Mouse (Mus musculus) splenic B cell, adult 2 months (primary cell): Measurements from ENCODE around the gene Daw1.

Experiments used
- DNase-seq: peaks from one replicate; pipeline ENCODE4 v3.0.0-alpha.2; 2011; ENCODE audit warnings: low read depth, low spot score
- H3K27me3 ChIP-seq: 2 replicates; pipeline ENCODE4 v1.6.1; 2012; ENCODE audit warnings: mild to moderate bottlenecking, low read length, moderate library complexity, mixed read lengths; ENCODE audit not compliant: control insufficient read depth, poor library complexity, insufficient read depth, severe bottlenecking
- H3K36me3 ChIP-seq: 2 replicates; pipeline ENCODE4 v1.6.1; 2012; ENCODE audit warnings: mild to moderate bottlenecking, low read length, moderate library complexity, mixed read lengths; ENCODE audit not compliant: control insufficient read depth, poor library complexity, insufficient read depth, severe bottlenecking

Gene Daw1

GRCm38 (mm10) chr1:83159603-83160002, at the start of gene Daw1:
TSS of gene Daw1 (plus strand) at chr1:83159752.
- Histone ChIP-seq H3K36me3 (no peaks in the 10 kb centered on the region), H3K27me3 (no peaks in the 10 kb centered on the region)
- DNase-seq = no peak

- H3K36me3 ChIP-seq = no peaks in the 10 kb centered on the region
- no peak for DNase-seq
- H3K27me3 ChIP-seq = no peaks in the 10 kb centered on the region
Observed at GRCm38 (mm10) chr1:83110992-83111391, 48.6 kb upstream of the Daw1 start.

- no peak for DNase-seq
- H3K27me3 ChIP-seq = no peaks in the 10 kb centered on the region
- H3K36me3 ChIP-seq = no peaks in the 10 kb centered on the region
Observed at GRCm38 (mm10) chr1:83111726-83112125, 47.8 kb upstream of the Daw1 start.

GRCm38 (mm10) chr1:83116447-83117137, 43.0 kb upstream of the Daw1 start, which contains the start of gene Ccl20:
TSS of gene Ccl20 (plus strand) at chr1:83116766.
- H3K36me3 ChIP-seq = no peaks in the 10 kb centered on the region
- no peaks in the 10 kb centered on the region for H3K27me3 ChIP-seq
- no peak for DNase-seq

- H3K27me3 ChIP-seq = no peaks in the 10 kb centered on the region
- H3K36me3 ChIP-seq = no peaks in the 10 kb centered on the region
- no peak for DNase-seq
Observed at GRCm38 (mm10) chr1:83117217-83117616, 42.3 kb upstream of the Daw1 start.

GRCm38 (mm10) chr1:83117661-83118060, 41.9 kb upstream of the Daw1 start:
- no peaks in the 10 kb centered on the region for H3K27me3 ChIP-seq
- no peaks in the 10 kb centered on the region for H3K36me3 ChIP-seq
- DNase-seq = no peak

GRCm38 (mm10) chr1:83119903-83120302, 39.6 kb upstream of the Daw1 start:
- H3K27me3 ChIP-seq = no peaks in the 10 kb centered on the region
- no peaks in the 10 kb centered on the region for H3K36me3 ChIP-seq
- no peak for DNase-seq

GRCm38 (mm10) chr1:83120312-83120711, 39.2 kb upstream of the Daw1 start:
- Histone ChIP-seq H3K27me3 (no peaks in the 10 kb centered on the region), H3K36me3 (no peaks in the 10 kb centered on the region)
- no peak for DNase-seq

GRCm38 (mm10) chr1:83123201-83123600, 36.4 kb upstream of the Daw1 start:
- Histone ChIP-seq H3K27me3 (no peaks in the 10 kb centered on the region), H3K36me3 (no peaks in the 10 kb centered on the region)
- no peak for DNase-seq

- no peak for DNase-seq
- Histone ChIP-seq H3K36me3 (no peaks in the 10 kb centered on the region), H3K27me3 (no peaks in the 10 kb centered on the region)
Observed at GRCm38 (mm10) chr1:83135829-83136228, 23.7 kb upstream of the Daw1 start.

- Histone ChIP-seq H3K36me3 (no peaks in the 10 kb centered on the region), H3K27me3 (no peaks in the 10 kb centered on the region)
- no peak for DNase-seq
Observed at GRCm38 (mm10) chr1:83137847-83138246, 21.7 kb upstream of the Daw1 start.

- Histone ChIP-seq H3K27me3 (no peaks in the 10 kb centered on the region), H3K36me3 (no peaks in the 10 kb centered on the region)
- DNase-seq = no peak
Observed at GRCm38 (mm10) chr1:83138721-83139120, 20.8 kb upstream of the Daw1 start.

- H3K27me3 ChIP-seq = no peaks in the 10 kb centered on the region
Observed at GRCm38 (mm10) chr1:83141510-83141909, 18.0 kb upstream of the Daw1 start.

GRCm38 (mm10) chr1:83142055-83142454, 17.5 kb upstream of the Daw1 start:
- DNase-seq = no peak
- Histone ChIP-seq H3K27me3 (no peaks in the 10 kb centered on the region), H3K36me3 (no peaks in the 10 kb centered on the region)

More at GRCm38 (mm10) chr1:83141510-83141909, 18.0 kb upstream of the Daw1 start:
- no peak for DNase-seq
- no peaks in the 10 kb centered on the region for H3K36me3 ChIP-seq

GRCm38 (mm10) chr1:83146547-83146946, 13.0 kb upstream of the Daw1 start:
- H3K36me3 ChIP-seq = no peaks in the 10 kb centered on the region
- DNase-seq = no peak
- no peaks in the 10 kb centered on the region for H3K27me3 ChIP-seq

GRCm38 (mm10) chr1:83150227-83150626, 9.3 kb upstream of the Daw1 start:
- no peaks in the 10 kb centered on the region for H3K27me3 ChIP-seq
- DNase-seq = no peak
- no peaks in the 10 kb centered on the region for H3K36me3 ChIP-seq
